8 mouse cellular contexts compared by ENCODE assay signal in the genomic region with DNA sequence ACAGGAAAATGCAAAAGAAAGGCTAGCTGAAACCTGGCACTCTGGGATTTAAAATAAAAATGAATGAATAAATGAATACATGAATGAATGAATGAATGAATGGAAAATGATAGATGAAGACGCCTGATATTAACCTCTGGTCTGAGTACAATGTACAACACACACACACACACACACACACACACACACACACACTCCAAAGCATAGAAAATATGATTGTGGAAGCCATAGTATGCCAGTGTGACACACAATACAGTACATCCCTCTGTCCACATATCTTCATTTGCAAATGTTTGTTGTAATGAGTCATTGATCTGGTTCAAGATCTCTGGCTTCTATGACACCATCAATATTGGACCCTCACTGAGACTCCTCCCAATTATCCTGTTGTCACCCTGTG. TPM values are rescaled to one million over a fixed set of nuclear protein-coding genes. Genes with fewer than 3 reads are reported as not detected.
DNase-seq lines count a peak whose midpoint lies in the region; ATAC-seq and TF ChIP-seq lines count a peak whose summit lies in the region.

No protein-coding gene starts in this region.

- peaks cover 2% of the 10 kb centered on the region; the same call in 1 of the 2 replicates for H3K4me1 ChIP-seq in heart, adult 2 months (ENCODE audit: control insufficient read depth, insufficient read depth, low read length)
- no peaks in the 10 kb centered on the region for H3K4me1 ChIP-seq in embryonic facial prominence, embryonic 11.5 days (ENCODE audit: control insufficient read depth, insufficient read depth, low read length)
- H3K4me1 ChIP-seq in hindbrain, embryonic 16.5 days (ENCODE audit: control insufficient read depth, insufficient read depth, low read depth, low read length), result peaks cover 5% of the 10 kb centered on the region
- H3K4me1 ChIP-seq in midbrain, embryonic 13.5 days (replicated peaks), result peaks cover 12% of the 10 kb centered on the region

- no peak for TF ChIP-seq POLR2A in heart, adult 2 months (IDR thresholded peaks at IDR 0.05; ENCODE audit: insufficient read depth, low read depth, low read length)

- DNase-seq in heart, adult 2 months, result no peak
- no peak for DNase-seq in heart, postnatal 25 days (ENCODE audit: low spot score)
- no peak for DNase-seq in embryonic facial prominence, embryonic 11.5 days (ENCODE audit: low spot score)
- DNase-seq in thymus, adult 18-20 months, result no peak

- no peak overlapping the region for H3K4me2 ChIP-seq in embryonic facial prominence, embryonic 11.5 days (ENCODE audit: low read depth, low read length)
- peak overlapping the region; percentile 88 for H3K4me2 ChIP-seq in hindbrain, embryonic 16.5 days (ENCODE audit: low read length)
- H3K4me2 ChIP-seq in midbrain, embryonic 13.5 days (replicated peaks), result peak overlapping the region; percentile 85

- no peaks in the 10 kb centered on the region for H3K36me3 ChIP-seq in heart, adult 2 months (ENCODE audit: control insufficient read depth, insufficient read depth, low read length)
- no peaks in the 10 kb centered on the region for H3K36me3 ChIP-seq in embryonic facial prominence, embryonic 11.5 days (replicated peaks; ENCODE audit: control insufficient read depth, insufficient read depth, low read depth, low read length)
- no peaks in the 10 kb centered on the region for H3K36me3 ChIP-seq in hindbrain, embryonic 16.5 days (ENCODE audit: control insufficient read depth, insufficient read depth, low read length)
- H3K36me3 ChIP-seq in midbrain, embryonic 13.5 days, result no peaks in the 10 kb centered on the region

- H3K79me2 ChIP-seq in heart, adult 2 months (replicated peaks; ENCODE audit: control insufficient read depth, insufficient read depth, low read length), result no peaks in the 10 kb centered on the region

- 68% methylated on average over 1 of the region's 1 CpGs for WGBS in heart, adult 2 months
- 85% methylated on average over 1 of the region's 1 CpGs for WGBS in embryonic facial prominence, embryonic 11.5 days
- 64% methylated on average over 1 of the region's 1 CpGs for WGBS in hindbrain, embryonic 16.5 days
- 71% methylated on average over 1 of the region's 1 CpGs for WGBS in midbrain, embryonic 13.5 days

- H3K9ac ChIP-seq in heart, adult 2 months (ENCODE audit: low read depth, low read length), result no peak overlapping the region
- H3K9ac ChIP-seq in embryonic facial prominence, embryonic 11.5 days (replicated peaks; ENCODE audit: low read length), result no peak overlapping the region
- no peak overlapping the region for H3K9ac ChIP-seq in hindbrain, embryonic 16.5 days (ENCODE audit: low read depth, low read length)
- no peak overlapping the region for H3K9ac ChIP-seq in midbrain, embryonic 13.5 days (replicated peaks)

- no peaks in the 10 kb centered on the region for H3K27me3 ChIP-seq in heart, adult 2 months (ENCODE audit: control insufficient read depth, insufficient read depth, low read length)
- no peaks in the 10 kb centered on the region for H3K27me3 ChIP-seq in embryonic facial prominence, embryonic 11.5 days (ENCODE audit: control insufficient read depth, insufficient read depth, low read length)
- H3K27me3 ChIP-seq in hindbrain, embryonic 16.5 days (replicated peaks; ENCODE audit: control insufficient read depth, insufficient read depth, low read length), result no peaks in the 10 kb centered on the region
- H3K27me3 ChIP-seq in midbrain, embryonic 13.5 days, result no peaks in the 10 kb centered on the region

- intact Hi-C loops in heart, adult 2 months (cut with DNase I), result loop anchor here (5.0 kb wide), 3 partner anchors 45 to 125 kb away; a partner anchor contains a TSS
- intact Hi-C loops in heart, postnatal 25 days (cut with DNase I), result loop anchor here (2.0 to 5.0 kb wide), 3 partner anchors 45 to 125 kb away; a partner anchor contains a TSS

- no peak for TF ChIP-seq EP300 in heart, adult 2 months (IDR thresholded peaks at IDR 0.05; ENCODE audit: insufficient read depth, low read depth, low read length)

- no peaks in the 10 kb centered on the region for H3K9me3 ChIP-seq in embryonic facial prominence, embryonic 11.5 days (replicated peaks; ENCODE audit: control insufficient read depth, low read length)
- H3K9me3 ChIP-seq in hindbrain, embryonic 16.5 days (ENCODE audit: control insufficient read depth, low read length), result no peaks in the 10 kb centered on the region
- no peaks in the 10 kb centered on the region for H3K9me3 ChIP-seq in midbrain, embryonic 13.5 days

- ATAC-seq in embryonic facial prominence, embryonic 11.5 days (replicated peaks; ENCODE audit: insufficient number of reproducible peaks, low FRiP score, low TSS enrichment, low read depth), result peak; percentile 63; the same call in 1 of the 2 replicates
- peak; percentile 43 for ATAC-seq in hindbrain, embryonic 16.5 days
- peak; percentile 66 for ATAC-seq in midbrain, embryonic 13.5 days
- ATAC-seq in erythroblast, adult 5-6 weeks (replicated peaks; ENCODE audit: low FRiP score, poor library complexity, severe bottlenecking), result no peak
- ATAC-seq in granulocyte monocyte progenitor cell, adult 5-6 weeks (replicated peaks; ENCODE audit: poor library complexity, severe bottlenecking), result no peak

- H3K4me3 ChIP-seq in heart, adult 2 months, result peak overlapping the region; percentile 84; the same call in 1 of the 2 replicates
- H3K4me3 ChIP-seq in embryonic facial prominence, embryonic 11.5 days (ENCODE audit: low read depth, low read length), result no peak overlapping the region
- H3K4me3 ChIP-seq in hindbrain, embryonic 16.5 days (ENCODE audit: low read length), result no peak overlapping the region; the same call in 1 of the 2 replicates
- peak overlapping the region; percentile 60 for H3K4me3 ChIP-seq in midbrain, embryonic 13.5 days (replicated peaks)

- no peak overlapping the region for H3K27ac ChIP-seq in heart, adult 2 months
- H3K27ac ChIP-seq in embryonic facial prominence, embryonic 11.5 days (replicated peaks; ENCODE audit: low read depth, low read length), result no peak overlapping the region
- H3K27ac ChIP-seq in hindbrain, embryonic 16.5 days (ENCODE audit: low read depth, low read length), result peak overlapping the region; percentile 64
- H3K27ac ChIP-seq in midbrain, embryonic 13.5 days, result peak overlapping the region; percentile 49

- TF ChIP-seq CTCF in heart, adult 2 months (IDR thresholded peaks at IDR 0.05), result no peak

RNA-seq across cellular contexts. Expression of a gene that starts 0.6 kb away (rescaled TPM):
- 1 to 10 TPM; 1.3 TPM for total RNA-seq in heart, adult 2 months (2021)
- 0.45 and 0.79 TPM in 2 replicates for polyA plus RNA-seq in heart, adult 2 months (2012; rRNA removed)
- total RNA-seq in heart, postnatal 25 days (2021), result 1 to 10 TPM; 1.4 to 2.2 TPM
- 1.7 and 2.1 TPM in 2 replicates for polyA plus RNA-seq in embryonic facial prominence, embryonic 11.5 days (2014; fragmentation: Nextera tagmentation; extraction: Ambion mirVana)
- polyA plus RNA-seq in hindbrain, embryonic 16.5 days (2015; fragmentation: Nextera tagmentation; extraction: Ambion mirVana), result 4.7 and 4.9 TPM in 2 replicates
- polyA plus RNA-seq in midbrain, embryonic 13.5 days (2015; fragmentation: Nextera tagmentation; extraction: Ambion mirVana), result 2.9 TPM in 2 replicates
- not detected in 2 replicates for total RNA-seq in erythroblast, adult 5-6 weeks (2015; ENCODE audit: low replicate concordance)
- not detected in 2 replicates for total RNA-seq in erythroblast, adult 5-6 weeks (2017; ENCODE audit: low replicate concordance)
- not detected in 2 replicates for total RNA-seq in granulocyte monocyte progenitor cell, adult 5-6 weeks (2014; fragmentation: Nextera tagmentation)
- 0.34 TPM in 1 of 2 replicates, not detected in the other for total RNA-seq in granulocyte monocyte progenitor cell, adult 5-6 weeks (2017)

RNA-seq across cellular contexts. Expression of a gene that starts 11.5 kb away (rescaled TPM):
- total RNA-seq in heart, adult 2 months (2021), result not detected
- not detected in 2 replicates for polyA plus RNA-seq in heart, adult 2 months (2012; rRNA removed)
- not detected for total RNA-seq in heart, postnatal 25 days (2021)
- polyA plus RNA-seq in embryonic facial prominence, embryonic 11.5 days (2014; fragmentation: Nextera tagmentation; extraction: Ambion mirVana), result not detected in 2 replicates
- not detected in 2 replicates for polyA plus RNA-seq in hindbrain, embryonic 16.5 days (2015; fragmentation: Nextera tagmentation; extraction: Ambion mirVana)
- not detected in 2 replicates for polyA plus RNA-seq in midbrain, embryonic 13.5 days (2015; fragmentation: Nextera tagmentation; extraction: Ambion mirVana)
- total RNA-seq in erythroblast, adult 5-6 weeks (2015; ENCODE audit: low replicate concordance), result not detected in 2 replicates
- not detected in 2 replicates for total RNA-seq in erythroblast, adult 5-6 weeks (2017; ENCODE audit: low replicate concordance)
- not detected in 2 replicates for total RNA-seq in granulocyte monocyte progenitor cell, adult 5-6 weeks (2014; fragmentation: Nextera tagmentation)
- not detected in 2 replicates for total RNA-seq in granulocyte monocyte progenitor cell, adult 5-6 weeks (2017)

RNA-seq across cellular contexts. Expression of a gene that starts 16.1 kb away (rescaled TPM):
- 1 to 10 TPM; 2.9 to 3.0 TPM for total RNA-seq in heart, adult 2 months (2021)
- 0.78 and 3.2 TPM in 2 replicates for polyA plus RNA-seq in heart, adult 2 months (2012; rRNA removed)
- 1 to 10 TPM; 3.3 to 3.7 TPM for total RNA-seq in heart, postnatal 25 days (2021)
- polyA plus RNA-seq in embryonic facial prominence, embryonic 11.5 days (2014; fragmentation: Nextera tagmentation; extraction: Ambion mirVana), result 24.5 and 27.1 TPM in 2 replicates
- polyA plus RNA-seq in hindbrain, embryonic 16.5 days (2015; fragmentation: Nextera tagmentation; extraction: Ambion mirVana), result 41.3 and 42.6 TPM in 2 replicates
- polyA plus RNA-seq in midbrain, embryonic 13.5 days (2015; fragmentation: Nextera tagmentation; extraction: Ambion mirVana), result 51.9 and 53.2 TPM in 2 replicates
- total RNA-seq in erythroblast, adult 5-6 weeks (2015; ENCODE audit: low replicate concordance), result 0.63 TPM in 1 of 2 replicates, not detected in the other
- total RNA-seq in erythroblast, adult 5-6 weeks (2017; ENCODE audit: low replicate concordance), result 0.56 TPM in 1 of 2 replicates, not detected in the other
- 2.4 and 4.0 TPM in 2 replicates for total RNA-seq in granulocyte monocyte progenitor cell, adult 5-6 weeks (2014; fragmentation: Nextera tagmentation)
- 1.3 and 2.0 TPM in 2 replicates for total RNA-seq in granulocyte monocyte progenitor cell, adult 5-6 weeks (2017)

RNA-seq across cellular contexts. Expression of a gene that starts 21.5 kb away (rescaled TPM):
- total RNA-seq in heart, adult 2 months (2021), result not detected
- not detected in 2 replicates for polyA plus RNA-seq in heart, adult 2 months (2012; rRNA removed)
- not detected for total RNA-seq in heart, postnatal 25 days (2021)
- 0.25 and 0.79 TPM in 2 replicates for polyA plus RNA-seq in embryonic facial prominence, embryonic 11.5 days (2014; fragmentation: Nextera tagmentation; extraction: Ambion mirVana)
- polyA plus RNA-seq in hindbrain, embryonic 16.5 days (2015; fragmentation: Nextera tagmentation; extraction: Ambion mirVana), result not detected in 2 replicates
- not detected in 2 replicates for polyA plus RNA-seq in midbrain, embryonic 13.5 days (2015; fragmentation: Nextera tagmentation; extraction: Ambion mirVana)
- total RNA-seq in erythroblast, adult 5-6 weeks (2015; ENCODE audit: low replicate concordance), result not detected in 2 replicates
- not detected in 2 replicates for total RNA-seq in erythroblast, adult 5-6 weeks (2017; ENCODE audit: low replicate concordance)
- total RNA-seq in granulocyte monocyte progenitor cell, adult 5-6 weeks (2014; fragmentation: Nextera tagmentation), result not detected in 2 replicates
- total RNA-seq in granulocyte monocyte progenitor cell, adult 5-6 weeks (2017), result not detected in 2 replicates

RNA-seq across cellular contexts. Expression of a gene that starts 34.3 kb away (rescaled TPM):
- not detected for total RNA-seq in heart, adult 2 months (2021)
- not detected in 2 replicates for polyA plus RNA-seq in heart, adult 2 months (2012; rRNA removed)
- total RNA-seq in heart, postnatal 25 days (2021), result not detected
- not detected in 2 replicates for polyA plus RNA-seq in embryonic facial prominence, embryonic 11.5 days (2014; fragmentation: Nextera tagmentation; extraction: Ambion mirVana)
- not detected in 2 replicates for polyA plus RNA-seq in hindbrain, embryonic 16.5 days (2015; fragmentation: Nextera tagmentation; extraction: Ambion mirVana)
- not detected in 2 replicates for polyA plus RNA-seq in midbrain, embryonic 13.5 days (2015; fragmentation: Nextera tagmentation; extraction: Ambion mirVana)
- total RNA-seq in erythroblast, adult 5-6 weeks (2015; ENCODE audit: low replicate concordance), result not detected in 2 replicates
- not detected in 2 replicates for total RNA-seq in erythroblast, adult 5-6 weeks (2017; ENCODE audit: low replicate concordance)
- not detected in 2 replicates for total RNA-seq in granulocyte monocyte progenitor cell, adult 5-6 weeks (2014; fragmentation: Nextera tagmentation)
- total RNA-seq in granulocyte monocyte progenitor cell, adult 5-6 weeks (2017), result not detected in 2 replicates

Comparison
In these comparisons a context has a peak if more than half of its experiments do, and no peak if none do; other contexts are left out.
1. H3K27ac ChIP-seq: peak in hindbrain, embryonic 16.5 days (single experiment) and midbrain, embryonic 13.5 days (single experiment); none in heart, adult 2 months (single experiment) and embryonic facial prominence, embryonic 11.5 days (single experiment).
2. H3K4me3 ChIP-seq: peak in heart, adult 2 months (single experiment) and midbrain, embryonic 13.5 days (single experiment); none in embryonic facial prominence, embryonic 11.5 days (single experiment) and hindbrain, embryonic 16.5 days (single experiment).
3. ATAC-seq: peak in embryonic facial prominence, embryonic 11.5 days (single experiment), hindbrain, embryonic 16.5 days (single experiment) and midbrain, embryonic 13.5 days (single experiment); none in erythroblast, adult 5-6 weeks (single experiment) and granulocyte monocyte progenitor cell, adult 5-6 weeks (single experiment).